ENCODE assay signal across 27 mouse cellular contexts in genomic region chr2:180277773-180278320, GRCm38 (mm10). TPM values are rescaled to one million over a fixed set of nuclear protein-coding genes. Genes with fewer than 3 reads are reported as not detected.
A peak's percentile ranks its signal among the peaks of the same experiment; 100 is the strongest.
DNase-seq lines count a peak whose midpoint lies in the region; ATAC-seq and TF ChIP-seq lines count a peak whose summit lies in the region.
"Had no signal": no experiment of that assay in that cellular context is flagged by ENCODE, and none has a peak within 500 bp of the region (broad histone marks: within the 10 kb centered on the region; RNA-seq: fewer than 3 reads in every experiment).

No protein-coding gene starts in this region.

- TF ChIP-seq EP300 in stomach, postnatal 0 days (optimal IDR thresholded peaks at IDR 0.05): no peak

- no peak for ATAC-seq in lung, embryonic 16.5 days (ENCODE audit: low read depth)
- ATAC-seq in intestine, embryonic 16.5 days: no peak
- ATAC-seq in stomach, postnatal 0 days (ENCODE audit: low FRiP score, low TSS enrichment): no peak
- ATAC-seq: forebrain, embryonic 16.5 days; hindbrain, postnatal 0 days had no signal

- peak overlapping the region; percentile 71 for H3K27ac ChIP-seq in heart, embryonic 10.5 days
- H3K27ac ChIP-seq in lung, embryonic 16.5 days (ENCODE audit: low read length): peak overlapping the region; percentile 82; the same call in 1 of the 2 replicates
- peak overlapping the region; percentile 93 for H3K27ac ChIP-seq in intestine, embryonic 16.5 days (ENCODE audit: low read length)
- peak overlapping the region; percentile 90 for H3K27ac ChIP-seq in stomach, postnatal 0 days (replicated peaks)
- H3K27ac ChIP-seq: hindbrain, postnatal 0 days; kidney, embryonic 15.5 days; limb, embryonic 15.5 days; midbrain, embryonic 10.5 days had no signal

- H3K36me3 ChIP-seq in heart, embryonic 10.5 days: no peaks in the 10 kb centered on the region
- H3K36me3 ChIP-seq in lung, embryonic 16.5 days (ENCODE audit: control insufficient read depth, insufficient read depth, low read length): no peaks in the 10 kb centered on the region
- no peaks in the 10 kb centered on the region for H3K36me3 ChIP-seq in intestine, embryonic 16.5 days (ENCODE audit: control insufficient read depth, insufficient read depth, low read length)
- no peaks in the 10 kb centered on the region for H3K36me3 ChIP-seq in stomach, postnatal 0 days (ENCODE audit: control insufficient read depth, insufficient read depth, low read length)
- H3K36me3 ChIP-seq: G1E; kidney, embryonic 15.5 days; limb, embryonic 15.5 days; liver, embryonic 15.5 days; midbrain, embryonic 10.5 days had no signal

- H3K9me3 ChIP-seq in heart, embryonic 10.5 days: no peaks in the 10 kb centered on the region
- no peaks in the 10 kb centered on the region for H3K9me3 ChIP-seq in lung, embryonic 16.5 days (ENCODE audit: control insufficient read depth, low read length)
- H3K9me3 ChIP-seq in intestine, embryonic 16.5 days (ENCODE audit: control insufficient read depth, low read length): no peaks in the 10 kb centered on the region
- no peaks in the 10 kb centered on the region for H3K9me3 ChIP-seq in stomach, postnatal 0 days (ENCODE audit: control insufficient read depth, low read length)
- H3K9me3 ChIP-seq: G1E; kidney, embryonic 15.5 days; limb, embryonic 15.5 days; liver, embryonic 15.5 days; midbrain, embryonic 10.5 days had no signal

- peaks cover 17% of the 10 kb centered on the region for H3K27me3 ChIP-seq in heart, embryonic 10.5 days (ENCODE audit: insufficient read depth, poor library complexity, severe bottlenecking)
- no peaks in the 10 kb centered on the region for H3K27me3 ChIP-seq in lung, embryonic 16.5 days (ENCODE audit: control insufficient read depth, insufficient read depth, low read depth, low read length)
- H3K27me3 ChIP-seq in intestine, embryonic 16.5 days (replicated peaks; ENCODE audit: control insufficient read depth, insufficient read depth, low read length): no peaks in the 10 kb centered on the region
- H3K27me3 ChIP-seq in stomach, postnatal 0 days (ENCODE audit: control insufficient read depth, insufficient read depth, low read length): no peaks in the 10 kb centered on the region

- no peak overlapping the region for H3K4me3 ChIP-seq in heart, embryonic 10.5 days
- H3K4me3 ChIP-seq in lung, embryonic 16.5 days (ENCODE audit: low read length): no peak overlapping the region
- no peak overlapping the region for H3K4me3 ChIP-seq in intestine, embryonic 16.5 days (ENCODE audit: low read length)
- no peak overlapping the region for H3K4me3 ChIP-seq in stomach, postnatal 0 days (ENCODE audit: low read depth, low read length)
- H3K4me3 ChIP-seq: kidney, embryonic 15.5 days; limb, embryonic 15.5 days; liver, embryonic 15.5 days; midbrain, embryonic 10.5 days had no signal

- no peak overlapping the region for H3K9ac ChIP-seq in lung, embryonic 16.5 days (ENCODE audit: low read length)
- peak overlapping the region; percentile 20; the same call in 1 of the 2 replicates for H3K9ac ChIP-seq in intestine, embryonic 16.5 days (ENCODE audit: low read depth, low read length)
- no peak overlapping the region for H3K9ac ChIP-seq in stomach, postnatal 0 days (ENCODE audit: low read length)
- H3K9ac ChIP-seq: kidney, embryonic 15.5 days; limb, embryonic 15.5 days; liver, embryonic 15.5 days had no signal

- TF ChIP-seq CTCF in stomach, postnatal 0 days (IDR thresholded peaks at IDR 0.05; ENCODE audit: low read depth): no peak

- WGBS in heart, embryonic 10.5 days: 71% methylated on average over 8 of the region's 8 CpGs
- WGBS in lung, embryonic 16.5 days: 54% methylated on average over 8 of the region's 8 CpGs
- 46% methylated on average over 8 of the region's 8 CpGs for WGBS in intestine, embryonic 16.5 days
- WGBS in stomach, postnatal 0 days: 54% methylated on average over 8 of the region's 8 CpGs

- DNase-seq in heart, embryonic 10.5 days (ENCODE audit: low spot score): no peak
- DNase-seq in heart, adult 18-20 months: no peak
- no peak for DNase-seq in lung, postnatal 14 days
- no peak for DNase-seq in stomach, postnatal 0 days (ENCODE audit: low spot score)
- DNase-seq in right cerebral cortex, postnatal 14 days: no peak
- DNase-seq in retina, embryonic 14.5 days (ENCODE audit: low spot score): no peak
- DNase-seq: adrenal gland, postnatal 25 days; cerebellum, adult 18-20 months; heart, postnatal 36 days; lung, postnatal 4 days; thymus, adult 2 months had no signal

- peaks cover 46% of the 10 kb centered on the region for H3K4me1 ChIP-seq in heart, embryonic 10.5 days
- H3K4me1 ChIP-seq in lung, embryonic 16.5 days (replicated peaks; ENCODE audit: control insufficient read depth, insufficient read depth, low read length): peaks cover 22% of the 10 kb centered on the region
- peaks cover 20% of the 10 kb centered on the region for H3K4me1 ChIP-seq in intestine, embryonic 16.5 days (ENCODE audit: control insufficient read depth, insufficient read depth, low read length)
- H3K4me1 ChIP-seq in stomach, postnatal 0 days (replicated peaks; ENCODE audit: control insufficient read depth, insufficient read depth): no peaks in the 10 kb centered on the region

- H3K4me2 ChIP-seq in lung, embryonic 16.5 days (ENCODE audit: low read depth, low read length): no peak overlapping the region
- 0 out of 2 replicates have a peak overlapping the region, but pooled peaks have one; percentile 26 for H3K4me2 ChIP-seq in intestine, embryonic 16.5 days (ENCODE audit: low read depth, low read length)
- H3K4me2 ChIP-seq in stomach, postnatal 0 days (replicated peaks; ENCODE audit: low read depth): no peak overlapping the region
- H3K4me2 ChIP-seq: kidney, embryonic 15.5 days; limb, embryonic 15.5 days had no signal

RNA-seq across cellular contexts. Expression of gene Cables2, which starts 4.6 kb away (rescaled TPM):
- 12.4 and 13.1 TPM in 2 replicates for polyA plus RNA-seq in heart, embryonic 10.5 days (2016; fragmentation: Nextera tagmentation; extraction: Ambion mirVana)
- 10 to 100 TPM; 10.9 TPM for total RNA-seq in heart, adult 18-20 months (2021)
- polyA plus RNA-seq in lung, embryonic 16.5 days (2015; fragmentation: Nextera tagmentation; extraction: Ambion mirVana): 6.3 and 8.4 TPM in 2 replicates
- polyA plus RNA-seq in intestine, embryonic 16.5 days (2015; fragmentation: Nextera tagmentation; extraction: Ambion mirVana): 2.8 and 4.8 TPM in 2 replicates
- 7.5 and 8.5 TPM in 2 replicates for polyA plus RNA-seq in stomach, postnatal 0 days (2015; fragmentation: Nextera tagmentation; extraction: Ambion mirVana)

RNA-seq across cellular contexts. Expression of gene Rbbp8nl, which starts 11.8 kb away (rescaled TPM):
- polyA plus RNA-seq in heart, embryonic 10.5 days (2016; fragmentation: Nextera tagmentation; extraction: Ambion mirVana): 0.16 and 0.68 TPM in 2 replicates
- not detected for total RNA-seq in heart, adult 18-20 months (2021)
- 2.7 and 2.8 TPM in 2 replicates for polyA plus RNA-seq in lung, embryonic 16.5 days (2015; fragmentation: Nextera tagmentation; extraction: Ambion mirVana)
- 2.5 TPM in 2 replicates for polyA plus RNA-seq in intestine, embryonic 16.5 days (2015; fragmentation: Nextera tagmentation; extraction: Ambion mirVana)
- polyA plus RNA-seq in stomach, postnatal 0 days (2015; fragmentation: Nextera tagmentation; extraction: Ambion mirVana): 1.2 and 1.8 TPM in 2 replicates
- total RNA-seq: adrenal gland, postnatal 25 days; heart, postnatal 36 days; hindbrain, postnatal 0 days; layer of hippocampus, adult 18-20 months; left cerebral cortex, postnatal 25 days; midbrain, postnatal 0 days; neutrophil, adult 5-6 weeks had no signal
- polyA plus RNA-seq: C2C12; forebrain, embryonic 16.5 days; G1E; heart, embryonic 14.5 days; hindbrain, postnatal 0 days; liver, embryonic 15.5 days; midbrain, postnatal 0 days had no signal

RNA-seq across cellular contexts. Expression of gene Rps21, which starts 20.7 kb away (rescaled TPM):
- polyA plus RNA-seq in heart, embryonic 10.5 days (2016; fragmentation: Nextera tagmentation; extraction: Ambion mirVana): 332 and 360 TPM in 2 replicates
- 100 to 1,000 TPM; 561 to 600 TPM for total RNA-seq in heart, adult 18-20 months (2021)
- polyA plus RNA-seq in lung, embryonic 16.5 days (2015; fragmentation: Nextera tagmentation; extraction: Ambion mirVana): 455 and 526 TPM in 2 replicates
- polyA plus RNA-seq in intestine, embryonic 16.5 days (2015; fragmentation: Nextera tagmentation; extraction: Ambion mirVana): 471 and 487 TPM in 2 replicates
- 604 and 680 TPM in 2 replicates for polyA plus RNA-seq in stomach, postnatal 0 days (2015; fragmentation: Nextera tagmentation; extraction: Ambion mirVana)

RNA-seq across cellular contexts. Expression of gene Lama5, which starts 52.2 kb away (rescaled TPM):
- polyA plus RNA-seq in heart, embryonic 10.5 days (2016; fragmentation: Nextera tagmentation; extraction: Ambion mirVana): 23.6 and 30.8 TPM in 2 replicates
- 10 to 100 TPM; 72.2 to 78.5 TPM for total RNA-seq in heart, adult 18-20 months (2021)
- 102 and 112 TPM in 2 replicates for polyA plus RNA-seq in lung, embryonic 16.5 days (2015; fragmentation: Nextera tagmentation; extraction: Ambion mirVana)
- 26.7 and 29.7 TPM in 2 replicates for polyA plus RNA-seq in intestine, embryonic 16.5 days (2015; fragmentation: Nextera tagmentation; extraction: Ambion mirVana)
- polyA plus RNA-seq in stomach, postnatal 0 days (2015; fragmentation: Nextera tagmentation; extraction: Ambion mirVana): 29.7 and 34.9 TPM in 2 replicates

RNA-seq across cellular contexts. Expression of gene Gata5, which starts 56.7 kb away (rescaled TPM):
- 34.7 and 41.3 TPM in 2 replicates for polyA plus RNA-seq in heart, embryonic 10.5 days (2016; fragmentation: Nextera tagmentation; extraction: Ambion mirVana)
- under 1 TPM; 0.35 to 0.80 TPM for total RNA-seq in heart, adult 18-20 months (2021)
- 23.2 and 25.3 TPM in 2 replicates for polyA plus RNA-seq in lung, embryonic 16.5 days (2015; fragmentation: Nextera tagmentation; extraction: Ambion mirVana)
- polyA plus RNA-seq in intestine, embryonic 16.5 days (2015; fragmentation: Nextera tagmentation; extraction: Ambion mirVana): 10.3 and 11.6 TPM in 2 replicates
- 5.9 and 6.6 TPM in 2 replicates for polyA plus RNA-seq in stomach, postnatal 0 days (2015; fragmentation: Nextera tagmentation; extraction: Ambion mirVana)
- total RNA-seq: adrenal gland, postnatal 25 days; hindbrain, postnatal 0 days; layer of hippocampus, adult 18-20 months; left cerebral cortex, postnatal 25 days; midbrain, postnatal 0 days; neutrophil, adult 5-6 weeks had no signal
- polyA plus RNA-seq: C2C12; embryonic facial prominence, embryonic 14.5 days; forebrain, embryonic 16.5 days; G1E; hindbrain, postnatal 0 days; limb, embryonic 15.5 days; midbrain, postnatal 0 days had no signal
